Mouse (Mus musculus) adipocyte (in vitro differentiated cells): ENCODE data around the gene Ahr.

Experiments
- DNase-seq: peaks from one replicate; pipeline ENCODE4 v3.0.0-alpha.2; 2016; ENCODE audit warnings: low spot score

The Ahr gene

DNA sequence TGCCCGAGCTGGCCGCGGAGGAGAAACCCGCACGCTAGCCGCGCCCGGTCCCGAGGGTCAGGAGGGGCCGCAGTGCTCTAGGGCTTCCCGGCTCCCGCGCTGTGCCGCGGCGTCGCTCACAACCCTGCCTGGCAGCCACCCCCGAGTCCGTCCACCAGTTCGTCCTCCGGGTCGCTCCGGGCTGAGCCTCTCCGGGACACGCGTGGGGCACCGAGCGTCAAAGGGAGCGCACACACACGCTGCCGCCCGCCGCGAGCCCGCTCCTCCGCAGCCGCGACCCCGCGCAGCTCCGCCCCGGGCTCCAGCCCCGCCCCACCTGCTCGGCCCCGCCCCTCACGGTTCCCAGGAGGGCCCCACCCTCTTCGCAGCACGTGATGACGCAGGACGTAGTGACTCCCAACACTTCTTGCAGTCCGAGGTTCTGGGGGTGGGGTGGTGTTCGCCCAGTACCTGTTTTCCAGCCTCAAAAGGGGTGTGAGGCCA, at the start of gene Ahr:
Ahr (minus strand) TSS at position 285 of the 483 bp plus-strand sequence.
- DNase-seq = peak; percentile 65

DNA sequence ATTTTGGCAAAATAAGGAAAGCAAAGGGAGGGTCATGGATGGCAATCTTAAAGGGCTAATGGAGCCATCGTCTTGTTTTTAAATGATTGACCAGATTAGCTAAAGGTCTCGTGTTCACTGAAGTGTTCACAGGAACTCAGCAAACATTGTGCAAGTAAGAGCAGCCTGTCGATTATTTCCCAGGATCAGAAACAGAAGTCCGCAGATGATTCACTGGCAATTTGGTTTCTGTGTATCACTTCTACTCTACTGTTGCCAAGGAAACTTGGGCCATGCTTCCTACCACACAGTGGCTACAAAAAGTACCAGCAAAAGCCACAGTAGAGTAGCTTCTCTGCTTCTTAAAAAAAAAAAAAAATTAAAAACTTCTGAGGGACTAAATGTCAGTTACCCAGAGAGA, 44.0 kb upstream of the Ahr start:
- DNase-seq = no peak

DNA sequence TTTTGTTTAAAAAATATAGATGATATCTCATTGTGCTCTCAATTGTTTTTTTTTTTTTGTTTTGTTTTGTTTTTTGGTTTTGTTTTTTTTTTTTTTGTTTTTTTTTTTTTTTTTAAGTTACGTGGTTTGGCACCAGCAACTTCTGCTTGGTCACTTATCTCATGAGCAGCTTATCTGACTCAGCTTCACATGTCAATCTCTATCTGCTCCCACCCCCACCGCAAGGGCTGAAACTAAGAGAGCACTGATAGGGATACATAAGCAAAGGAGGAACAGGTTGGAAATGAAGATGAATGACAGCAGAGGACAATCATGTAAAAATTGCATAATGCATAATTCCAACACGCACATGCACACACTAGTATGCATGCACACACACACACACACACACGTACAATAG, 41.3 kb upstream of the Ahr start:
- no peak for DNase-seq

DNA sequence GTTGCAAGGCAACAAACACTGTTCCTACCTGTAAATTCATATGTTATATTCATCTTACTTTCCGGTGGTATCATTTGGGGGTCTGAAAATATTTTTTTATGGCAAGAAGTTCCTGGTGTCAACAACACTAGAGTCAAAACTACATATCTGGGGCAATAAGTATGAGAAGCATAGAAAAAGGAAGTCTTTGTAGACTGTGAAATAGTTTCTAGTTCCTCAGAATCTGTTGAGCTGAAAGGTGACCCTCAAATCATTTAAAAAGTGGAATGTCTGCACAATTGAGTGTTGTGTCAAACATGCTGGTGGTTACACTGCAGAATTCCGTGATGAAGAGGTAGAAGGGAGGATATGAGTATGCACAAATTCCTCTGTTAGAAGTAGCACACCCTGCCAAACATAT, 38.9 kb upstream of the Ahr start:
- no peak for DNase-seq

DNA sequence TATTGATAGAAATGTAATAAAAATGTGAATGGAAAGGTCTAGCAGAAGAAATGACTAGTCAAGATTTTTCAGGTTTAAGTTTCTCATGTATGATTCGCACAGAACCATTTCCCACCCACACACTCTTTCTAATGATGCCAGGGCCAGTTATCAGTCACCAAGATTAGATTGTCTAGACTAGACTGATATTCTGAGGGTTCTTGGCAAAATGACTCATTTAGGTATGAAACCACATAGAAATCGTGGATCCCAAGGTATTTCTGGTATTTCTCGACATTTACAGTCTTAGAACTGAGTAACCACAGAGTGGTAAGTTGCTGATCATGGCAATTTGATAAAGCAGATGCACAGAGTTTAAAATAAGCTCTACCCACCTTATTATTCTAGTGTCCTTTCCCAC, 28.0 kb upstream of the Ahr start:
- no peak for DNase-seq

DNA sequence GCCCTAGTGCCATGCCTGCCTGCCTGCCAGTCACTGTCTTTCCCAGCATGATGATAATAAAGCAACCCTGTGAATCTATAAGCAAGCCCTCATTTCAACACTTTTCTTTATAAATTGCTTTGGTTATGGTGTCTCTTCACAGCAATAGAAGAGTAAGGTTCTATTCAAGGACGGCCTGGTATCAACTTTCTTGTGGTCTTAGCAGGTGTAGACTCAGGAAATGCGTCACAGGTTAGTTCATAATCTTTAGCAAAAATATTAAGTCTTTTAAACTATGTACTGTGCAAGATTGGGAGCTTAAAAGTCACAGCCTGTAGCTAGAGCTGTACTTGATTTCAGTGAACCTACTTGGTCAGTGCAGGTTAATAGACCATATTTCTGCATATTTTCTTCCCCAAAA, 24.0 kb upstream of the Ahr start:
- DNase-seq = no peak

DNA sequence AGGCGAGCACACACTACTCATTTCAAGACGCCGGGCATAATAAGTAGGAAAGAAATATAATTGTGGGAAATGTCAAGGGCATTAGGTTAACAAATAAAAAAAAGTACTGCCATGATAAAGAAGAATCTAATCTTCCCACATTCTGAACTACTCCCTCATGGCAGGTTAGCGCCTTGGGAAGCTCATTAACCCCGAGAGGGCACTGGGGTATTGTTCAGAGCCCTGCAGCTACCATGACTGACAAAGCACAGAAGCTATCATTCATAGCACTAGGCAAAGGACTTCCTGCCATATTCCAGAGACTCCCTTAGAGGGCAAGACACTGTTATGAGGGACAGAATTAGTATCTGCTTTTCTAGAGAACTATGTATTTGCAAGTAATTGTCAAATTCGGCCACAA, 21.1 kb upstream of the Ahr start:
- DNase-seq = no peak

DNA sequence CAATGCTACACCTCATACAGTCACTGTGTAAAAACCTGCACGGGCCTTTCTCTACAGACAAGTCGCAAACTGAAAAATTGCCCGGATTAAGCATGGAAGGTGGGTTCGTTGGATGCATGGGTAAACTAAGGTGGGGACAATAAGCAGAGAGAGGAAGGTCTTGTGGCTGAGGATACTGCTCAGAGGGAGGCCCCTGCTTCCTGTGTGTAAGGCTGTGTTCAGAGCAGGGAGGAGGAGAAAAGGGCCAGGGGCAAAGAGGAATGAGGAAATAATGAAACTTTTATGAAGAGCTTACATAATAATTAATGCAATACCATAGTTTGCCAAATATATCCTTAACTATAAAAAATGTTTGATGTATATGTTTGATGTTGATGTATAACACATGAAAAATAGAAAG, 19.5 kb upstream of the Ahr start:
- no peak for DNase-seq

DNA sequence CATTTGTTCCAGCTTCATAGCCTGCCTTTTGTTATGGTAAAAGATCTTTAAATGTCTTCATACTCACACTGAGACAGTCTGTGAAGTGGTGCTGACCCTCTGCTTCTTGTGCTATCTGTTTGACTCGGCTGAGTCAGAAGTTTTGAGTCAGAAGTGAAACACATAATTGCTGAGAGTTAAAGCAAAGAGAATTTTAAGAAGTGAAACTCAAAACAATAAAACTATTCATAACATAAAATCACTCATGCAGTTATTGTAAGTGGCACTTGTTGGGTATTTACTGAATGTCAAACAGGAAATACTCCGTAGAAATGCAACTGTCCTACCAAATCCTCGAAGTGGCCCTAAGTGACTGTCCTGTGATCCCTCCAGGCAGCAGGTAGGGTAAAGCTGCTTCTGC, 18.3 kb upstream of the Ahr start:
- DNase-seq = no peak

DNA sequence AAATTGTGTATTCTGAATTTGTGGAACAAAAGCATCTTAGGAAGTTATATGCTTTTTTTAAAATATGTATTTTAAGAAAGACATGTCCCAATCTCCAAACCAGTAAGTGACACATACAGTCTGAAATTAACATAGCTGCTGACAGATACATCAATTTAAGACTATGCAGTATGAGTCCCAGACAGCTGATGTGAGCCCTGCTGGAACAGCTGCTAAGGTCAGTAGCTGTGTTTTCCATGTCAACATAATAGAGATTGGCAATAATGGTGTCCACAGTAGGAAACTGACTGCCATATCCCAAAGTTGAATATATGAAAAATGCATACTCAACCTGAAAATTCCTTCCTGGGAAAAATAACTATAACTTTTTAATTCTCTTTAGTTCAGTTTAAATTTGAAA, 15.5 kb upstream of the Ahr start:
- no peak for DNase-seq

DNA sequence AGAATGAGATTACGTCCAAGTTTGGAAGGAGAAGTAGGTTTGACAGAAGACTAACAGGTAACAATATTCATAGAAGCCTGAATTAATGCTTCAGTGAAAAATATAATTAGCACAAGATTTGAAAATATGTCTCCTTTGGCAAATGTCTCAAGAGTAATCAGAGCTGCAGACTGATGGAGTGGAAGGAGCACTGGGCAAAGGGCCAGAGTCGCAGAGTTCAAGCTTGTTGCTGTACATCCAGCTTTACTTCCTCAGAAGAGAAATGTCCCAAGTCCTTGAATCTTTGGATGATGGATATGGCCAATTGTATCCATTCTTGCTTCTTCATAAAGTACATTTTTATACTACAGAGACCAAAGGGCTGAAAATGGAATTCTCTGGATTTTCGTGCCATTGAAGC, 8.0 kb upstream of the Ahr start:
- DNase-seq = peak; percentile 51

DNA sequence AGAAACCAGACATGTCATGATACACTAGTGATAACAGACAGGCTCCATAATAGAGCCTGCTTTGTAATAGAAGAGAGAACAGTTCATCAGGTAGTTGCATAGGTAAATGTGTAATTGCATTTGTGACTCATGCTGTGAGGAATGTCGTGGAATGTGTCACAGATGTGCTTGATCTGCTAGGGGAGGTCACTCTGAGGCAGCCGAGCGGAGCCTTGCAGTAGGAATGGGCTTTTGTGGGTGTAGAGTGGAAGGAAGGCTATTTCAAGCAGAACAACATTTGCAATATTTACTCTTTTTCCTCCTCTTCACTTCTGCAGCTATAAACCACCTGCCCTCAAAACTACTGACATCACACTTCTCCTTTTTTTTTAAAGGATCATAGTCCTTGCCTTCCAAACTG, 4.0 kb upstream of the Ahr start:
- no peak for DNase-seq

DNA sequence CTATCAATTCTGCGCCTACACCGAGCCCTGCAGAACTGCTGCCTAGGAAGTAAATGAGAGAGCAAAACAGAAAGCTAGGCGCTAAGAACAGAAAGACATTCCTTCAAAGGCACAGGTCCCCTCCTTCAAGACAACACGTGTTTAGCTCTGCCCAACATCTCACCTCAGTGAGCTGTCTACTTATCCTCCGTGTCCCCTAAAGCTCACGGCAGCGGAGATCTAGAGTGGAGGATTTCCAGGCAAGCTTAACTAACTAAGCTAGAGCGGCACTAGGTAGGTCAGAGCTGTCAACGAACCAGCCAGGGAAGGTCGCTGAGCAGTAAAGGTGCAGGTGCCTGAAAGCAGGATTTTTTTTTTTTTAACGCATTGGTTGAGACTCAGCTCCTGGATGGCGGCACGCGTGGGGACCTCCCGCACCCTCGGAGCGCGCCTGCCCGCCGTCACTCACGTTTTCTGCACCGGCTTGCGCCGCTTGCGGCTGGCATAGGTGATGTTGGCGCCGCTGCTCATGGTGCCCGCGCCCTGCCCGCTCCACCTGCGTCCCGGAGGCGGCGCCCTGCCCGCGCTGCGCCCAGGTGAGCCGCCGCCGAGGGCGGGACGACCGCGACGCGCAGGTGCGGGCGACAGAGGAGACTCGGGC, 604 bp downstream of the Ahr start:
- no peak for DNase-seq

DNA sequence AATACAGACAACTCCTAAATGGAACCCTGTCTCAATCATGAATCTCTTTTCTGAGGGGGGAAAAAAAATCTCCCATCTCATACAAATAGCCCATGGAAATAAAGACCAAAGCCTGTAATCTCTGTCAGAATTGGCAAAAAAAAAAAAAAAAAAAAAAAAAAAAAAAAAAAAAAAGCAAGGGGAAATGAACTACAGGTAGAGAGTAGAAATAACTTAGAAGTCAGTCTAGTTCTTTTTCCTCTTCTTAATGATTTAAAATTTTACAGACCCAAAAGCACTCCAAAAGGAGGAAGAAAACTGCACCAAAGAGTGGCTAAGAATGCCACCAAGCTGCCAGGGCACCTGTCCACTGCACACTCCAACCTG, 1.1 kb downstream of the Ahr start:
- no peak for DNase-seq

DNA sequence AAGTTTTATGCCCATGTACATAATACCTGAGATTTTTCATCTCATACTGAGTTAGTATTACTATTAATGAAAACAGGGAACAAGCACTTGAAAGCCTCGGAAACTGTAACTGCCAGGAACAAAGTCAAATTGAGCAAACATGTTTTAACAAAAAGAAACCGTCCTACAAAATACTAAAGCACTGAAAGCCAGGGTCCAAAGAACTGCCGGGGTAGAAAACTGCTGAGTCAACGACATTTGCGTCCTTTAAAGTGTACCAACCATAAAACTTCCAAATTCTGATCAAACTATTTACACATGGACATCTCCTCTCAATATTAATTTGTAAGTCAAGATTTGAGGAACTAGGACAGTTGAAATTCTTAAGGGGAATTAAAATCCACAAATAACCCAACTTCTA, 1.7 kb downstream of the Ahr start:
- DNase-seq = no peak

DNA sequence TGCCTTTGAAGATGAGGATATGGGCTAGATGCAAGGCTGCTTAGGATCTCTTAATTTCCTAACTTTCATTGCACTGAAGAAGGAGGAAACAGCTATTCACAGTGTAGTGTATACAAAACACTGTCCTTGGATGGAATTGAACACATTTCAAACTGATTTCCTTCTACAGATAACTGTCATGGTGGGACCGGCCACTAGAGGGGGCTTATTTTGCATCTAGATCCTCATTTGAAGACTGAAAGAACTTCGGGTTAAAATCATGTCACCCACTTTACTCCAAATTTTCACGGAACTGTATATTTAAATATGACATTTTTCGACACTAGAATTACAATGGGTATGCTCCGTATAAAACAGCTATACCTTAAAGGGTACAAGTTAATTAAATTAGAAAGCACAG, 2.7 kb downstream of the Ahr start:
- peak; percentile 74 for DNase-seq

DNA sequence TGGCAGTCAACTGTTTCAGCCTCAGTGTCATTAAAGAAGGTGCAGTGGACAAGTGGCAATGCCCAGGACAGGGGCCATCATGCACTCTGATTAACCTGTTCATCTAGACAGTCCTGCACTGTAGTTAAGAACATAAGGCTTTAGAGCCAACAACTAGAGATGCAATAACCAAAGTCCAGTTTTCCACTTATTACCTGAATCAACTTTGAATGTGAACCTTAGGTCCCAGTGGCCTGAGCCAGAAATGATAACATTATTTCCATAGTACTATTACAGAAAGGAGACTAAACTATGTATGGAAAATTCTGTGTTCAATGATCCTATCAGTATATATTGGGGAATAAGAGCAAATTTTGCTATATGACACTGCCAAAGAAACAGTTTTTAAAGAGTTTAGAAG, 4.3 kb downstream of the Ahr start:
- no peak for DNase-seq

DNA sequence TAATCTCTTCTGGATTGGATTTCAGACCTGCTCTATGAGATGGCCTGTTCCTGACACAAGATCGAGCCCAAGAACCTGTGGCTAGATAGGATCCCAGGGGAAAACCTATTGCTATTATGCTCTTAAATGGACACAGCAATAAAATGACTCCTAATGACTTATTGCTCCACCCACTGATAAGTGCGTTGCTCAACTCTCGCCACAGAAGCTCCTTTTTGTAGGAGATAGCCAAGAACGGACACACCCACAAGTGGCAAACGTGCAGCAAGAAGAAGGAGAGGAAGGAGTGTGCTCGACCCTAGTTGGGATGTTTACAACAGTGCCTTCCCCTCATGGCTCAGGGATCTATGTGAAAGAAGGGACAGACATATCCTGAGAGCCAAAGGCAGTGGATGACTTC, 7.4 kb downstream of the Ahr start:
- no peak for DNase-seq

DNA sequence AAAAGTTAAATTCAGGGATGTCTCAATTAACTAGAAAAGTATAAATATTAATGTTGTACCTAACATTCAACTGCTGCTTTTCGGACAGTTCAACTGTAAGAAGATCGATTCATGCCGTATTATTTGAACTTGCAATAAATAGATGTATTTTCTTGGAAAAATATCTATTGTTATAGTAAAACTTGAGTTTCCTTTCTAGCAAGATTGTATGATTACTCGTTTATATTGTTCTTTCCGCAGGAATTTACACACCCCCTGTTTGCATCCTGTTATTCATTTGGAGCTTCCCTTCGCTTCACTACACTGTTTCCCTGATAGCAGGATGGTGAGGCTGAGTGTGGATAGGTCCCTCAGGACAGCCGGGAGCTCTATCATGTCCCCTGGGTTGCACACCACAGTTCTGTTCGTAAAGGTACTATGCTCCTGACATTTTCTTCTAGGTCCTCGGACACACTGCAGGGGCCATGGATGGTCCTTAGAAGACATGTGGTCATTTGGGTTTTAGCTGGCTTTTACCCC, 12.2 kb downstream of the Ahr start:
- no peak for DNase-seq

DNA sequence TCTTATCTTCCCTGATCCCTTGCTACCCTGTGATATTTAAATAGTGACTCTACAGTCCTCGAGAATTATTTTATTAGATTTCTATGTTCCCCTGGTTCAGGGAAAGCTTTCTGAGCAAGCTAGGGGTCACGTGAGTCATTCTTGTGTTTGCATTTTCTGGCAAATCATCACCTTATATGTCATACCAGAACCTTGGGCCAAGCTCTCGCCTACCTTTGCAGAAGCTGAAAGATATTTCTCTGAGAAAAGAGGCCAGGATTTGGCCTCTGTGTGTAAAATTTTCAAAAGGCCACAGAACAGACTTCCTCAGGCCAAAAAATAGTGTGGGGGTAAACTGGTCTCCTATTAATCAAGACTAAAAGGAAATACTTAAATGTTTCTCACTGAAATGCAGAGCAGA, 19.2 kb downstream of the Ahr start:
- DNase-seq = no peak

DNA sequence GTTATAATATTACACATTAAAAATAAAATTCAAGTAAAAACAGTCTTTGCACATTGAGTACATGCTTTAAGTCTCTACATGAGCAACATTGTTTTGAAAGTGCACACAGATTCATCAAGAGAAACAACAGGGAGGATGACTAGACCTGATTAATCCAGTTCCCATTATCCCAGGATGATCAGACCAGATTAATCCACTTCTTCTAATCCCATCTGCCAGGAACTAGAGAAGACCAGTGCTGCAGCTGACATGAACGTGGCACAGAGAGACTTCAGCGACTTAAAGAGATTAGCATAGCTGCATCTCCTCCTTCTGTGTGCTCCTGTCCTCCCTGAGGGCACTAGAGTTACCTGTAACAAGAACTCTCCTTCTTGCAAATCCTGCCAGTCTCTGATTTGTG, 20.2 kb downstream of the Ahr start:
- no peak for DNase-seq

DNA sequence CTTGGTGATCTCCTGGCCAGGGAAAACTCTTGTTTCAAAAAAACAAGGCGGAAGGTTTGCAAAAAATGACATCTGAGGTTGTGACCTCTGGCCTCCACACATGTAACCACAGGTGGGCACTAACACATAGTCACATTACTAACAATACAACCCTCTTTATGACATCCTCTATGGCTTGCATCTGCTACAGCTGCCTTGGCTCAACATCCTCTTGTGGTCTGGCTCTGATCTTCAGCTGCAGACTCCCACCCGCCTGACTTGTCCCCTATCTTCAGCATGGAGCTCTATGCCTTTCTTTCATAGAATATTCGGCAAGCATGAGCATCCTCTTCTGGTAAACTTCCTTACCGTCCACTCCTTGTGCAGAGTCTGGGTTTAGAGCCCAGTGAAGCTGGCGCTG, 24.1 kb downstream of the Ahr start:
- no peak for DNase-seq

DNA sequence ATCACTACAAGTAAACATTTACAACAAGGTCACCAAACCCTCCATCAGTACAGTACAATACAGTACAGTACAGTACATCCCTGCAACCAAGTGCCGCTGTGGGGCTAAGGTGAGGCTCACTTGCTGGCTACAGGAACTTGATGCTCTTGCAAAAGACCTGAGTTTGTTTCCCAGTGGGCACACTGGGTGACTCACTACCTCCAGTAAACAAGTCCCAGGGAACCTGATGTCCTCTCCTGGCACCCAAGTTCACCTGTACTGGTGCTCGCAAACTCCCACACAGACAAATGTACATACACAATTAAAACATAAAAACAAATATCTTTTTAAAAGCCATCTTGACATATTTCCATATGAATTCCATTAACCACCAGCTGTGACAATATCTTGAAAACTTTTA, 28.5 kb downstream of the Ahr start:
- no peak for DNase-seq

DNA sequence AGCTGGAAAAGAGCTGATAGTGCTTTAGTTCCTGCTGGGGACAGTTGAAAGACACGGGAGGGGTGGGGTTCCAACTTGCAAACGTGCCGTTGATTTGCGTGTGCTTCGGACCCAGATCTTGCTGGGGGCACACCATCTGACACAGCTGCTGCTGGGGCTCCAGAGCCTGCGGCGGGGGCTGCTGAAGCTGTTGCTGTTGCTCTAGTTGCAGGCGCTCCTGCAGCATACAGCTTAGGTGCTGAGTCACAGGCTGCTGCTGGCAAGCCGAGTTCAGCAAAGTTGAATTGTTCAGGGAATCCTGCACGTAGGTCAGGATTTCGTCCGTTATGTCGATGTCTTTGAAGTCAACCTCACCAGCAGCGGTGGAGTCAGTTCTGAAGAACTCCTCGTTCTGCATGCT, 30.8 kb downstream of the Ahr start:
- DNase-seq = no peak

DNA sequence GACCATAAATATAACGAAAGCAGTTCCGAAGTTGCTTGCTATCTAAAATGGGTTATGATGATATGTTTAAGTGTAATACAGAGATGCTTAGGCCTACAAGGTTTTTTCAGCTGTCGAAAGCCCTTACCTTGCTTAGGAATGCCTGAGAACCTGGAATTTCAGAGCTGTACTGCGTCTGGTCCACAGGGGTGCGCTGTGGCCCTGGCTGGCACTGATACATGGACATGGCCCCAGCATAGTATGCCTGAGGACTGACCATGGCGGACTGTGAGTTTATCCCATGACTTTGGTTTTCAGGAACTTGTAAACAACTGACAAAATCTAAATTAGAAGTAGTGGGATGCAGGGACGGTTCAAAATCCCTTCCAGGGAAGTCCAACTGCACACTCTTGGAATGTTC, 31.3 kb downstream of the Ahr start:
- DNase-seq = no peak
